Mouse (Mus musculus) limb, embryonic 13.5 days (tissue): ENCODE measurements around the gene Brox. TPM values are rescaled to one million over a fixed set of nuclear protein-coding genes. Genes with fewer than 3 reads are reported as not detected.

ENCODE experiments used
- polyA plus RNA-seq: library from polyadenylated mRNA; unstranded; fragments of >200 nt; fragmentation: Nextera tagmentation; extraction: Ambion mirVana; gene quantifications from 2 replicates; pipeline ENCODE4 v1.2.1, GENCODE M21; 2015

Brox gene
- polyA plus RNA-seq, 1 experiment from 2014 or later, result 36.2 TPM

Other genes with a start within 250 kb of the Brox start
- gene Disp1, start 75.7 kb downstream of the Brox start, polyA plus RNA-seq, result 29.3 and 34.0 TPM in 2 replicates
- gene Aida, start 679 bp downstream of the Brox start, polyA plus RNA-seq, result 62.9 and 67.2 TPM in 2 replicates
- 114 and 131 TPM in 2 replicates for gene Mia3, start 72.3 kb upstream of the Brox start, polyA plus RNA-seq
- 21.9 and 24.4 TPM in 2 replicates for gene Taf1a, start 91.7 kb upstream of the Brox start, polyA plus RNA-seq
- gene Hhipl2, start 120.9 kb upstream of the Brox start, polyA plus RNA-seq, result 0.14 and 0.59 TPM in 2 replicates